Mouse (Mus musculus) adrenal gland, postnatal 10 days (tissue): ENCODE measurements at regions not wholly inside any gene's neighbourhood (a gene's known extent, or its start where the extent isn't known, plus 50 kb on each side); places are given as distances from the start of the nearest gene placed in this dataset.
"Not testable (repeated sequence)": the region's sequence is repeated elsewhere in the genome, so short reads cannot be mapped to it uniquely, and the experiment has no call there.

ENCODE experiments used
- DNase-seq: peaks from one replicate; pipeline ENCODE4 v3.0.0; 2021; ENCODE audit warnings: mixed read lengths

- DNase-seq: no peak
Measured at GRCm38 (mm10) chrX:159072647-159073046, 137.5 kb upstream of the Rps6ka3 start.

- DNase-seq: peak; percentile 5
Measured at GRCm38 (mm10) chrX:159073533-159073932, 136.6 kb upstream of the Rps6ka3 start.

GRCm38 (mm10) chrX:159080508-159080907, 129.6 kb upstream of the Rps6ka3 start:
- no peak for DNase-seq

GRCm38 (mm10) chrX:159110651-159111050, 99.5 kb upstream of the Rps6ka3 start:
- not testable (repeated sequence) for DNase-seq

- no peak for DNase-seq
Measured at GRCm38 (mm10) chrX:159116210-159116609, 93.9 kb upstream of the Rps6ka3 start.

- no peak for DNase-seq
Measured at GRCm38 (mm10) chrX:159140554-159140953, 69.6 kb upstream of the Rps6ka3 start.

GRCm38 (mm10) chrX:159143278-159143677, 66.8 kb upstream of the Rps6ka3 start:
- no peak for DNase-seq

GRCm38 (mm10) chrX:159144674-159145073, 65.4 kb upstream of the Rps6ka3 start:
- DNase-seq: no peak

GRCm38 (mm10) chrX:159145212-159145611, 64.9 kb upstream of the Rps6ka3 start:
- DNase-seq: no peak

GRCm38 (mm10) chrX:159155786-159156185, 54.3 kb upstream of the Rps6ka3 start:
- DNase-seq: no peak

GRCm38 (mm10) chrX:159156976-159157375, 53.1 kb upstream of the Rps6ka3 start:
- no peak for DNase-seq

GRCm38 (mm10) chrX:159159727-159160126, 50.4 kb upstream of the Rps6ka3 start:
- no peak for DNase-seq
